Mouse (Mus musculus) C2C12 (cell line): ENCODE measurements around the gene Gucy2d. TPM values are rescaled to one million over a fixed set of nuclear protein-coding genes. Genes with fewer than 3 reads are reported as not detected.
A peak's percentile ranks its signal among the peaks of the same experiment; 100 is the strongest.

Source experiments
- H3K27me3 ChIP-seq: one replicate; pipeline ENCODE4 v1.6.1; 2011; ENCODE audit not compliant: control insufficient read depth, insufficient read depth, insufficient read length
- H3K36me3 ChIP-seq: one replicate; pipeline ENCODE4 v1.6.1; 2011; ENCODE audit not compliant: control insufficient read depth, insufficient read depth
- H3K4me3 ChIP-seq: one replicate; pipeline ENCODE4 v1.5.1; 2011; ENCODE audit warnings: mild to moderate bottlenecking, control low read depth; ENCODE audit not compliant: poor library complexity, insufficient read depth, severe bottlenecking
- H3K79me2 ChIP-seq: one replicate; pipeline ENCODE4 v1.6.1; 2011; ENCODE audit not compliant: control insufficient read depth, insufficient read depth
- H3K79me3 ChIP-seq: one replicate; pipeline ENCODE4 v1.6.1; 2011; ENCODE audit warnings: low read depth, control low read depth
- H3ac ChIP-seq: one replicate; pipeline ENCODE3; 2011; ENCODE audit warnings: low read depth; ENCODE audit not compliant: control insufficient read depth, insufficient read length
- CEBPB ChIP-seq: IDR thresholded peaks from one replicate; pipeline ENCODE4 v1.6.1; 2011; ENCODE audit warnings: low read depth, mild to moderate bottlenecking, control low read depth, moderate library complexity
- CTCF ChIP-seq: IDR thresholded peaks from one replicate; pipeline ENCODE4 v1.5.1; 2011; ENCODE audit not compliant: control insufficient read depth, insufficient read depth, insufficient read length
- FOSL1 ChIP-seq: IDR thresholded peaks from one replicate; pipeline ENCODE4 v1.8.0; 2011; ENCODE audit warnings: mild to moderate bottlenecking, low read length; ENCODE audit not compliant: poor library complexity, insufficient read depth, severe bottlenecking
- MAX ChIP-seq: IDR thresholded peaks from one replicate; pipeline ENCODE4 v1.6.1; 2011; ENCODE audit warnings: mild to moderate bottlenecking, control low read depth
- MYOD1 ChIP-seq: IDR thresholded peaks from one replicate; pipeline ENCODE4 v1.6.1; 2011; ENCODE audit warnings: low read depth; ENCODE audit not compliant: control insufficient read depth, insufficient read length
- MYOG ChIP-seq: IDR thresholded peaks from one replicate; pipeline ENCODE4 v1.6.1; 2011; ENCODE audit not compliant: control insufficient read depth, insufficient read length; ENCODE audit errors: extremely low read depth
- USF1 ChIP-seq: IDR thresholded peaks from one replicate; pipeline ENCODE4 v1.6.1; 2011; ENCODE audit warnings: low read depth, mild to moderate bottlenecking, control low read depth, moderate library complexity
- polyA plus RNA-seq: library from polyadenylated mRNA; unstranded; fragments of >200 nt; fragmentation: generic; extraction: Trizol; gene quantifications from one replicate; pipeline ENCODE4 v1.2.1, GENCODE M21; 2012; ENCODE audit warnings: missing spikeins

The Gucy2d gene
- polyA plus RNA-seq, 1 experiment: not detected

- no peak overlapping the region for H3K4me3 ChIP-seq
- H3K27me3 ChIP-seq: peaks cover 8% of the 10 kb centered on the region
- no peaks in the 10 kb centered on the region for H3K79me2 ChIP-seq
- TF ChIP-seq CEBPB: no peak
- no peak for TF ChIP-seq MYOG
- no peak for TF ChIP-seq MYOD1
- no peak for TF ChIP-seq USF1
- no peak for TF ChIP-seq FOSL1
- no peak for TF ChIP-seq MAX
- no peak for TF ChIP-seq CTCF
- no peaks in the 10 kb centered on the region for H3K79me3 ChIP-seq
- H3ac ChIP-seq: no peak overlapping the region
- H3K36me3 ChIP-seq: no peaks in the 10 kb centered on the region
Measured at GRCm38 (mm10) chr7:98477153-98477552, 36.9 kb downstream of the Gucy2d start.

- no peak overlapping the region for H3K4me3 ChIP-seq
- H3K27me3 ChIP-seq: peaks cover 8% of the 10 kb centered on the region
- H3ac ChIP-seq: no peak overlapping the region
- no peaks in the 10 kb centered on the region for H3K36me3 ChIP-seq
- H3K79me3 ChIP-seq: no peaks in the 10 kb centered on the region
- no peak for TF ChIP-seq CEBPB
- TF ChIP-seq MAX: no peak
- no peak for TF ChIP-seq FOSL1
- TF ChIP-seq MYOD1: no peak
- no peak for TF ChIP-seq MYOG
- TF ChIP-seq USF1: no peak
- no peak for TF ChIP-seq CTCF
- no peaks in the 10 kb centered on the region for H3K79me2 ChIP-seq
Measured at GRCm38 (mm10) chr7:98480481-98480880, 40.3 kb downstream of the Gucy2d start.

DNA sequence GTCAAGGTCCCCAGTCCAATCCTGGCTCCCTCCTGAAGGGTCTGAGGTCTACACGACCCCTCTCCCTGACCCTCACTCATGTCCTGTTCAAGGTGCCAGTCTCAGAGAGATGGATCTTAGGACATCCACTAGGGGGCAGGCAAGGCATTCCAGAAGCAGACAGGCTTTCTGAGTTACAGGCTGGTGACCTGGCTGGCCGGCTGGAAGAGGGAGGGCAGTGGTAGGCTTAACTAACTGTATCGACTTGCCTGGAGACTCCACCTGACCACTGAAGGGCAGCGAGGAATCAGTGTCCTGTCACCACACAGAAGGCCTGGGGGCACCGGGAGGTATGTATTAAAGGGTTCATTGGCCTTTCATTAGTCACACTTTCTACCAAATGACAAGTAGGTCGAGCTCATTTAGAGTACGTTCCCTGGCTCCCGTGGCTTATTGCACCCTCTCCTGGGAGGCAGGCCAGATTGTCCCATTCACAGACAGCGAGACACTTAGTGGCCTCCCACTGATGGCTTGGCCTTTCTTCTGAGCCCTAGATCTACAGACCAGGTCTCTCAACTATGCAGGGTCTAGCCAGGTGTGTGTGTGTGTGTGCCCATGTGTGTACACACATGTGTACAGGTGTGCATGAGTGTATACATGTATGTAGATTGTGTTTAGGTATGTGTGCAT, 41.0 kb downstream of the Gucy2d start:
- Histone ChIP-seq H3K79me3 (no peaks in the 10 kb centered on the region), H3K27me3 (peaks cover 8% of the 10 kb centered on the region), H3K36me3 (no peaks in the 10 kb centered on the region), H3ac (no peak overlapping the region), H3K79me2 (no peaks in the 10 kb centered on the region), H3K4me3 (no peak overlapping the region)
- TF ChIP-seq MYOG (no peak), CEBPB (no peak), CTCF (peak; percentile 71)

DNA sequence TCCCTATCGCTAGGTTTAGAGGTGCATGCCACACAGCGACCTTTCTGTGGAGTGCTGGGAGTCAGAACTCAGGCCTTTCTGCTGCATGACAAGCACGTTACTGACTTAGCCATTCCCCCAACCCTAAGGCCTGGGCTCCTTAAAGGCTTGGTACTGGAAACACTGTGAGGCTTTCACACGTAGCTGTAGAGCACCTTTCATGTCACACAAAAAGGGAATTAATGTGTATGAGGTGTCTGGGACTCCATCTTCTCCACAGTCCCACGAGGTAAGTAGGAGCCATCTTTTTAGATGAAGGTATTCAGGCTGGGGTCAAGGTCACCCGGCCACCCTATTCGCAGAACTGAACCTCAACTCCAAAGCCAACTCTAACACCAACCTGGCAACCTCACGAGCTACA, 41.6 kb downstream of the Gucy2d start:
- Histone ChIP-seq H3K79me2 (no peaks in the 10 kb centered on the region), H3K4me3 (no peak overlapping the region), H3K27me3 (peaks cover 8% of the 10 kb centered on the region), H3ac (no peak overlapping the region), H3K36me3 (no peaks in the 10 kb centered on the region), H3K79me3 (no peaks in the 10 kb centered on the region)
- TF ChIP-seq CTCF: no peak
- no peak for TF ChIP-seq USF1
- TF ChIP-seq FOSL1: no peak
- no peak for TF ChIP-seq CEBPB
- TF ChIP-seq MAX: no peak
- no peak for TF ChIP-seq MYOD1
- TF ChIP-seq MYOG: no peak

DNA sequence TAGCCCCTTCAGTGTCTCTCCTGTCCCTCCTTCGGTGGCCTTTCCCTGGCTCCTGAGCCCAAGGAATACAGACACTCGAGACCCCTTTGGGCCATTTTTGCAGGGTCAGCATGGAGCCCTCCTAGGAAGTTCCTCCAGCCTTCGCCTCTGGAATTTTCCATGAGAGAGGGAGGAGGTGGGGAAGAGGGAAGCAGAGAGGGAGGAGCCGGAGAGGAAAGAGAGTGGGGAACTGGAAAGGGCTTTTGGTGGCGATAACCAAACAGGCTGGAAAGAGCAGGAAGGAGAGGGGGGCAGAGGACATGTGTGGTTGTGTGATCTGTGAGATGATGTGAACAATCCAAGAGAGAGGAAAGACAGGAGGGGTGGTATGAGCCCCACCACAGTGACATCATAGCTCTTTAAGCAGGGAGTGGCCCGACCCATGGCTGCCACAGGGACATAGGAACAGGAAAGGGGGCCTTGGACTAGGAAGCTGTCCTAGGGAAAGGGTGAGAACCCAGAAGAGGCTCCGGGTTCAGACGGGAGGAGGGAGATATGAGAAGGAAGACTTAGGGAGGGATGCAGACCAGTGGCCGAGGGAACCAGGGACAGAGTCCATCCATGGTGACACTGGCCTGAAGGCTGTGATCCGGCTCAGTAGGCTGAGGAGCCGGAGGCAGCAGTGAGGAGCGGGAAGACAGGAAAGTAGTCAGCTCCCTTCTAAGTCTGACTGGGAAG, 42.5 kb downstream of the Gucy2d start:
- Histone ChIP-seq H3K27me3 (peaks cover 8% of the 10 kb centered on the region), H3K4me3 (no peak overlapping the region), H3K79me2 (no peaks in the 10 kb centered on the region), H3K79me3 (no peaks in the 10 kb centered on the region), H3K36me3 (no peaks in the 10 kb centered on the region), H3ac (no peak overlapping the region)
- no peak for TF ChIP-seq MYOD1
- no peak for TF ChIP-seq CTCF

DNA sequence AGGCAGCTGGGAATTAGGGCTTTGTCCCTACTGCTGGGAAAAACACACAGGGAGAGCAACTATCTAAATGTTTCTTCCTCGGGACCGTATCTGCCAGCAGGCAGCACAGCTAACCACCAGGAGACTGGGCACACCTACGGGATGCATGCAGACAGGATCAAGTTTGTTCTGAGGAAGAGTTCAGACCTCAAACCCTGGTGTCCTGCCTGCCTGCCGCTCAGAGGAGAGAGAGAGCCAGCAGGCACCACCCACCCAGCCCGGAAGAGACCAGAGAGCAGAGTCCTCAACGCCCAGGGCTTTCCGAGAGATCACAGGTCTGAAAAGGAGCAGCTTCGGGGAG, 43.0 kb downstream of the Gucy2d start:
- Histone ChIP-seq H3K36me3 (no peaks in the 10 kb centered on the region), H3K79me2 (no peaks in the 10 kb centered on the region), H3ac (no peak overlapping the region), H3K79me3 (no peaks in the 10 kb centered on the region), H3K4me3 (no peak overlapping the region), H3K27me3 (peaks cover 7% of the 10 kb centered on the region)
- TF ChIP-seq MYOG: no peak
